ENCODE assay signal across 8 mouse cellular contexts in the genomic region with DNA sequence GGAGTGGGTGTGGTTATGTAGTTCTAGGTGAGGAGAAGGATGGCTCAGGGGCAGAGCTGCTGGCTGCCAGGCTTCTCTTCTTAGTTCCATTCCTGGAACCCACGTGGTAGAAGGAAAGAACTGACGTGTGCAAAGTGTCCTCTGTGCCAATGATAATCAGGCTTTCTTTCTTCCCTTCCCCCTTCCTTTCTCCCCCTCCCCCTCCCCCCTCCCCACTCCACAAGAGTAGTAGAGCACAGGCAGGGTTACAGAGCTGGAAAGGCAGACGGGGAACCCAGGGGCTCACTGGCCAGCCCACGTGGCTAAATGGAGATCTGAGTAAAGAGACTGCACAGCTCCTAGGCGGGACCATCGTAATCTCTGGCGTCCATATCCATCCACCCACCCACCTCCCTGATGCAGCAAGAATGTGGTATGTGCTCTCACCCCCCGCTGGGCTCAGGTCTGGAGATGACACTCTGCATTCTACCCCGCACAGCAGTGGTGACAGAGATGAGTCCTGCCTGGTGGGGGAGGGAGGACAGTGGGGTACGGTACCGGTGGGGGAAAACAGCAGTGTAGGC. TPM values are rescaled to one million over a fixed set of nuclear protein-coding genes. Genes with fewer than 3 reads are reported as not detected.
A peak's percentile ranks its signal among the peaks of the same experiment; 100 is the strongest.
DNase-seq lines count a peak whose midpoint lies in the region; ATAC-seq and TF ChIP-seq lines count a peak whose summit lies in the region.

No protein-coding gene starts in this region.

- no peak overlapping the region for H3K27ac ChIP-seq in CH12.LX (ENCODE audit: insufficient read depth, low read depth)
- H3K27ac ChIP-seq in forebrain, embryonic 13.5 days = no peak overlapping the region
- 0 out of 2 replicates have a peak overlapping the region, but pooled peaks have one; percentile 20 for H3K27ac ChIP-seq in stomach, embryonic 16.5 days (ENCODE audit: low read length)

- DNase-seq in cerebellum, postnatal 10 days = peak; percentile 68 to 70
- no peak for DNase-seq in cerebellum, adult 8-10 months
- DNase-seq in CH12.LX (ENCODE audit: extremely low read depth) = no peak
- peak; percentile 13 for DNase-seq in liver
- no peak for DNase-seq in urinary bladder, adult 2 months (ENCODE audit: low spot score)
- DNase-seq in kidney, postnatal 4 days = no peak

- H3K27me3 ChIP-seq in CH12.LX (replicated peaks) = peaks cover 67% of the 10 kb centered on the region
- no peaks in the 10 kb centered on the region for H3K27me3 ChIP-seq in forebrain, embryonic 13.5 days
- H3K27me3 ChIP-seq in stomach, embryonic 16.5 days (ENCODE audit: control insufficient read depth, insufficient read depth, low read length) = no peaks in the 10 kb centered on the region

- no peaks in the 10 kb centered on the region for H3K79me2 ChIP-seq in CH12.LX (replicated peaks; ENCODE audit: control insufficient read depth, extremely low read depth, insufficient read depth, poor library complexity, severe bottlenecking)

- no peaks in the 10 kb centered on the region for H3K36me3 ChIP-seq in CH12.LX (replicated peaks in 1 of 2; ENCODE audit: control insufficient read depth in 1 of 2, insufficient read depth in 1 of 2, low read length in 1 of 2)
- no peaks in the 10 kb centered on the region for H3K36me3 ChIP-seq in forebrain, embryonic 13.5 days (ENCODE audit: poor library complexity, severe bottlenecking)
- H3K36me3 ChIP-seq in stomach, embryonic 16.5 days (ENCODE audit: control insufficient read depth, insufficient read depth, low read length) = no peaks in the 10 kb centered on the region

- no peak for TF ChIP-seq EP300 in CH12.LX (IDR thresholded peaks at IDR 0.05; ENCODE audit: low read length)

- WGBS in forebrain, embryonic 13.5 days = 11% methylated on average over 11 of the region's 11 CpGs
- WGBS in stomach, embryonic 16.5 days = 12% methylated on average over 11 of the region's 11 CpGs

- no peak for TF ChIP-seq CTCF in CH12.LX (conservative IDR thresholded peaks at IDR 0.05 in 1 of 2, IDR thresholded peaks at IDR 0.05 in 1 of 2; ENCODE audit: low read depth in 2 of 2, low read length in 2 of 2)

- dilution Hi-C loops in CH12.LX (cut with MboI; ENCODE audit: extremely low pct_ligation_motif_present, extremely low pct_unique_long_range_greater_than_20kb, low sequenced_read_pairs) = no loop called here

- no peak overlapping the region for H3K9ac ChIP-seq in CH12.LX (ENCODE audit: insufficient read depth, low read depth)
- H3K9ac ChIP-seq in forebrain, embryonic 13.5 days = peak overlapping the region; percentile 21; the same call in 1 of the 2 replicates
- H3K9ac ChIP-seq in stomach, embryonic 16.5 days (ENCODE audit: low read length) = peak overlapping the region; percentile 51

- peak overlapping the region; percentile 61; the same call in 1 of the 2 replicates for H3K4me2 ChIP-seq in CH12.LX (ENCODE audit: insufficient read depth, low read depth, poor library complexity, severe bottlenecking)
- peak overlapping the region; percentile 24 for H3K4me2 ChIP-seq in forebrain, embryonic 13.5 days
- peak overlapping the region; percentile 27 for H3K4me2 ChIP-seq in stomach, embryonic 16.5 days (ENCODE audit: low read depth, low read length)

- H3K4me3 ChIP-seq in CH12.LX (replicated peaks in 1 of 3; ENCODE audit: low read depth in 2 of 3, low read length in 2 of 3, poor library complexity in 1 of 3) = no peak overlapping the region
- H3K4me3 ChIP-seq in forebrain, embryonic 13.5 days = no peak overlapping the region
- no peak overlapping the region for H3K4me3 ChIP-seq in stomach, embryonic 16.5 days (replicated peaks; ENCODE audit: low read length)

- no peak for TF ChIP-seq RAD21 in CH12.LX (IDR thresholded peaks at IDR 0.05; ENCODE audit: low read depth, low read length)

- peak; percentile 57; the same call in 1 of the 2 replicates for ATAC-seq in forebrain, embryonic 13.5 days
- no peak for ATAC-seq in stomach, embryonic 16.5 days (ENCODE audit: insufficient read depth, low FRiP score)

- TF ChIP-seq POLR2A in CH12.LX (IDR thresholded peaks at IDR 0.05; ENCODE audit: low read depth, low read length) = no peak

- H3K4me1 ChIP-seq in CH12.LX (ENCODE audit: control insufficient read depth in 1 of 2, insufficient read depth in 2 of 2) = peaks cover 0 to 3% of the 10 kb centered on the region in 2 experiments; a peak in 2 of 4 replicates
- H3K4me1 ChIP-seq in forebrain, embryonic 13.5 days = peaks cover 48% of the 10 kb centered on the region
- H3K4me1 ChIP-seq in stomach, embryonic 16.5 days (ENCODE audit: control insufficient read depth, insufficient read depth, low read length) = peaks cover 11% of the 10 kb centered on the region

- in situ Hi-C loops in CH12.LX (cut with MboI; ENCODE audit: low pct_ligation_motif_present, low pct_unique_long_range_greater_than_20kb, low sequenced_read_pairs) = loop anchor here (10.0 to 25.0 kb wide), 2 partner anchors 132 to 369 kb away; no protein-coding TSS in a partner anchor

- no peaks in the 10 kb centered on the region for H3K9me3 ChIP-seq in CH12.LX (replicated peaks; ENCODE audit: low read length)
- no peaks in the 10 kb centered on the region for H3K9me3 ChIP-seq in forebrain, embryonic 13.5 days (replicated peaks)
- no peaks in the 10 kb centered on the region for H3K9me3 ChIP-seq in stomach, embryonic 16.5 days (replicated peaks; ENCODE audit: control insufficient read depth, low read length)

TF ChIP-seq in CH12.LX, 34 proteins besides CTCF, POLR2A, EP300 and RAD21:
- TF ChIP-seq RCOR1 (conservative IDR thresholded peaks at IDR 0.05; ENCODE audit: low read depth, low read length) (no peak), NRF1 (IDR thresholded peaks at IDR 0.05; ENCODE audit: low read depth, low read length) (no peak), HCFC1 (IDR thresholded peaks at IDR 0.05; ENCODE audit: low read depth, low read length) (no peak), TCF12 (IDR thresholded peaks at IDR 0.05; ENCODE audit: low read depth, low read length) (no peak), USF1 (IDR thresholded peaks at IDR 0.05; ENCODE audit: low read depth, low read length) (no peak), BHLHE40 (IDR thresholded peaks at IDR 0.05; ENCODE audit: low read depth, low read length) (no peak), SIN3A (IDR thresholded peaks at IDR 0.05; ENCODE audit: low read length) (no peak), GABPA (IDR thresholded peaks at IDR 0.05; ENCODE audit: insufficient replicate concordance, low read depth, low read length) (no peak), ZMIZ1 (IDR thresholded peaks at IDR 0.05; ENCODE audit: low read depth, low read length) (no peak), JUND (conservative IDR thresholded peaks at IDR 0.05; ENCODE audit: low read depth, low read length) (no peak), POLR2AphosphoS2 (IDR thresholded peaks at IDR 0.05; ENCODE audit: low read depth, low read length) (no peak), ZC3H11A (IDR thresholded peaks at IDR 0.05; ENCODE audit: low read depth, low read length) (no peak), CHD1 (IDR thresholded peaks at IDR 0.05; ENCODE audit: low read depth, low read length) (no peak), ELF1 (IDR thresholded peaks at IDR 0.05; ENCODE audit: low read depth, low read length) (no peak), USF2 (conservative IDR thresholded peaks at IDR 0.05; ENCODE audit: low read depth, low read length) (no peak), MYC (IDR thresholded peaks at IDR 0.05; ENCODE audit: low read depth, low read length) (no peak), ZNF384 (IDR thresholded peaks at IDR 0.05; ENCODE audit: low read depth, low read length) (no peak), NELFE (IDR thresholded peaks at IDR 0.05; ENCODE audit: low read depth, low read length) (no peak), UBTF (IDR thresholded peaks at IDR 0.05; ENCODE audit: low read depth, low read length) (no peak), MEF2A (IDR thresholded peaks at IDR 0.05; ENCODE audit: borderline replicate concordance, low read depth, low read length) (no peak)

RNA-seq across cellular contexts. Expression of a gene that starts 42.6 kb away (rescaled TPM):
- not detected in 2 replicates for total RNA-seq in CH12.LX (2012; rRNA removed)
- not detected in 2 replicates for total RNA-seq in CH12.LX (2014; rRNA removed)
- not detected in 2 replicates for polyA plus RNA-seq in CH12.LX (2012; ENCODE audit: insufficient read length, low read depth)
- not detected in 2 replicates for polyA plus RNA-seq in forebrain, embryonic 13.5 days (2015; fragmentation: Nextera tagmentation; extraction: Ambion mirVana)
- polyA plus RNA-seq in stomach, embryonic 16.5 days (2015; fragmentation: Nextera tagmentation; extraction: Ambion mirVana) = 9.0 and 17.9 TPM in 2 replicates
- polyA plus RNA-seq in urinary bladder, adult 2 months (2012; rRNA removed) = 1.8 and 2.8 TPM in 2 replicates

RNA-seq across cellular contexts. Expression of a gene that starts 49.5 kb away (rescaled TPM):
- 0.59 and 0.89 TPM in 2 replicates for total RNA-seq in CH12.LX (2012; rRNA removed)
- total RNA-seq in CH12.LX (2014; rRNA removed) = not detected in 2 replicates
- polyA plus RNA-seq in CH12.LX (2012; ENCODE audit: insufficient read length, low read depth) = not detected in 2 replicates
- 116 and 122 TPM in 2 replicates for polyA plus RNA-seq in forebrain, embryonic 13.5 days (2015; fragmentation: Nextera tagmentation; extraction: Ambion mirVana)
- polyA plus RNA-seq in stomach, embryonic 16.5 days (2015; fragmentation: Nextera tagmentation; extraction: Ambion mirVana) = 55.7 and 63.6 TPM in 2 replicates
- polyA plus RNA-seq in urinary bladder, adult 2 months (2012; rRNA removed) = 93.7 and 115 TPM in 2 replicates

RNA-seq across cellular contexts. Expression of a gene that starts 54.6 kb away (rescaled TPM):
- total RNA-seq in CH12.LX (2012; rRNA removed) (not detected in 2 replicates), CH12.LX (2014; rRNA removed) (not detected in 2 replicates)
- not detected in 2 replicates for polyA plus RNA-seq in CH12.LX (2012; ENCODE audit: insufficient read length, low read depth)
- not detected in 2 replicates for polyA plus RNA-seq in forebrain, embryonic 13.5 days (2015; fragmentation: Nextera tagmentation; extraction: Ambion mirVana)
- not detected in 2 replicates for polyA plus RNA-seq in stomach, embryonic 16.5 days (2015; fragmentation: Nextera tagmentation; extraction: Ambion mirVana)
- polyA plus RNA-seq in urinary bladder, adult 2 months (2012; rRNA removed) = 3.4 and 3.9 TPM in 2 replicates

Comparison
In these comparisons a context has a peak if more than half of its experiments do, and no peak if none do; other contexts are left out.
1. DNase-seq: peak in cerebellum, postnatal 10 days (2 of 2) and liver (single experiment); none in cerebellum, adult 8-10 months (single experiment), CH12.LX (single experiment), urinary bladder, adult 2 months (single experiment) and kidney, postnatal 4 days (0 of 2).
2. RNA of a gene that starts 49.5 kb away (polyA plus RNA-seq): 116 to 122 TPM in forebrain, embryonic 13.5 days, 93.7 to 115 TPM in urinary bladder, adult 2 months and 55.7 to 63.6 TPM in stomach, embryonic 16.5 days; not detected in CH12.LX; every median in the first group is over 10 times any median in the second.
3. Peak in every context shown above with its lines, with median percentiles within 50 percentile points of each other: H3K4me2 ChIP-seq.